Mouse (Mus musculus): ENCODE results near the gene Sema5a.
A peak's percentile ranks its signal among the peaks of the same experiment; 100 is the strongest.

Gene Sema5a

GRCm38 (mm10) chr15:32254806-32255205, 10.2 kb downstream of the Sema5a start:
- no peak for DNase-seq

- no peak for DNase-seq
These were observed 12.7 kb downstream of the Sema5a start for GRCm38 (mm10) chr15:32257340-32257739.

- peak; percentile 43 for DNase-seq
These were observed 13.3 kb downstream of the Sema5a start for GRCm38 (mm10) chr15:32257886-32258319.

- no peak for DNase-seq
These were observed 14.9 kb downstream of the Sema5a start for GRCm38 (mm10) chr15:32259362-32260096.

GRCm38 (mm10) chr15:32260942-32261341, 16.3 kb downstream of the Sema5a start:
- no peak for DNase-seq

- DNase-seq = no peak
These were observed 19.0 kb downstream of the Sema5a start for GRCm38 (mm10) chr15:32263651-32264050.

- DNase-seq = no peak
These were observed 20.3 kb downstream of the Sema5a start for GRCm38 (mm10) chr15:32264822-32265377.

- DNase-seq = no peak
These were observed 20.8 kb downstream of the Sema5a start for GRCm38 (mm10) chr15:32265378-32265934.

GRCm38 (mm10) chr15:32266122-32266820, 21.7 kb downstream of the Sema5a start:
- no peak for DNase-seq

GRCm38 (mm10) chr15:32270106-32270505, 25.5 kb downstream of the Sema5a start:
- no peak for DNase-seq

- DNase-seq = no peak
These were observed 29.3 kb downstream of the Sema5a start for GRCm38 (mm10) chr15:32273925-32274324.

GRCm38 (mm10) chr15:32275020-32275419, 30.4 kb downstream of the Sema5a start:
- no peak for DNase-seq

- no peak for DNase-seq
These were observed 34.0 kb downstream of the Sema5a start for GRCm38 (mm10) chr15:32278600-32278999.

- DNase-seq = no peak
These were observed 36.8 kb downstream of the Sema5a start for GRCm38 (mm10) chr15:32281374-32281773.

- no peak for DNase-seq
These were observed 40.1 kb downstream of the Sema5a start for GRCm38 (mm10) chr15:32284688-32285087.

- no peak for DNase-seq
These were observed 41.7 kb downstream of the Sema5a start for GRCm38 (mm10) chr15:32286296-32286695.

- DNase-seq = no peak
These were observed 43.9 kb downstream of the Sema5a start for GRCm38 (mm10) chr15:32288480-32288879.

GRCm38 (mm10) chr15:32291000-32291399, 46.4 kb downstream of the Sema5a start:
- no peak for DNase-seq

GRCm38 (mm10) chr15:32296523-32296922, 51.9 kb downstream of the Sema5a start:
- no peak for DNase-seq

- no peak for DNase-seq
These were observed 52.7 kb downstream of the Sema5a start for GRCm38 (mm10) chr15:32297266-32297665.

- no peak for DNase-seq
These were observed 53.9 kb downstream of the Sema5a start for GRCm38 (mm10) chr15:32298525-32298924.

GRCm38 (mm10) chr15:32300991-32301390, 56.4 kb downstream of the Sema5a start:
- DNase-seq = no peak

- no peak for DNase-seq
These were observed 62.1 kb downstream of the Sema5a start for GRCm38 (mm10) chr15:32306557-32307243.
